Mouse (Mus musculus) limb, embryonic 13.5 days (tissue): ENCODE results near the gene Ubxn4. TPM values are rescaled to one million over a fixed set of nuclear protein-coding genes. Genes with fewer than 3 reads are reported as not detected.
"Not testable (repeated sequence)": the region's sequence is repeated elsewhere in the genome, so short reads cannot be mapped to it uniquely, and the experiment has no call there.

Experiments
- ATAC-seq: fragments of 200-750 bp; cut with Nextera tagmentation; 2 replicates; pipeline ENCODE4 v1.8.0; 2017; ENCODE audit warnings: low read depth, moderate number of reproducible peaks, moderate TSS enrichment; ENCODE audit not compliant: low FRiP score
- H3K27ac ChIP-seq: fragments of 300-500 bp; sonication (generic); 2 replicates; pipeline ENCODE4 v1.5.1; 2015; ENCODE audit warnings: inconsistent platforms, mild to moderate bottlenecking, moderate library complexity
- H3K27me3 ChIP-seq: fragments of 300-500 bp; sonication (generic); 2 replicates; pipeline ENCODE4 v1.6.1; 2015; ENCODE audit warnings: mild to moderate bottlenecking, inconsistent platforms
- H3K36me3 ChIP-seq: fragments of 300-500 bp; sonication (generic); 2 replicates; pipeline ENCODE4 v1.6.1; 2015; ENCODE audit warnings: inconsistent platforms, mild to moderate bottlenecking, moderate library complexity
- H3K4me1 ChIP-seq: fragments of 300-500 bp; sonication (generic); 2 replicates; pipeline ENCODE4 v1.6.1; 2015; ENCODE audit warnings: inconsistent platforms
- H3K4me2 ChIP-seq: fragments of 300-500 bp; sonication (generic); replicated peaks from 2 replicates; pipeline ENCODE4 v1.6.1; 2015; ENCODE audit warnings: inconsistent platforms, mild to moderate bottlenecking, moderate library complexity
- H3K4me3 ChIP-seq: fragments of 300-500 bp; sonication (generic); 2 replicates; pipeline ENCODE4 v1.5.1; 2015; ENCODE audit warnings: moderate library complexity, mild to moderate bottlenecking, inconsistent platforms
- H3K9ac ChIP-seq: fragments of 300-500 bp; sonication (generic); 2 replicates; pipeline ENCODE4 v1.6.1; 2015; ENCODE audit warnings: mild to moderate bottlenecking, inconsistent platforms
- H3K9me3 ChIP-seq: fragments of 300-500 bp; sonication (generic); 2 replicates; pipeline ENCODE4 v1.6.1; 2016; ENCODE audit warnings: inconsistent platforms
- WGBS: fragments of 180-500 bp; shearing (Covaris S2); methylation state at CpG from one replicate; pipeline ENCODE4 v1.1.7; 2015; 5-methylcytosine and 5-hydroxymethylcytosine counted together
- polyA plus RNA-seq: library from polyadenylated mRNA; unstranded; fragments of >200 nt; fragmentation: Nextera tagmentation; extraction: Ambion mirVana; gene quantifications from 2 replicates; pipeline ENCODE4 v1.2.1, GENCODE M21; 2015

Ubxn4 gene
- polyA plus RNA-seq, 1 experiment from 2014 or later: 82.5 TPM

DNA sequence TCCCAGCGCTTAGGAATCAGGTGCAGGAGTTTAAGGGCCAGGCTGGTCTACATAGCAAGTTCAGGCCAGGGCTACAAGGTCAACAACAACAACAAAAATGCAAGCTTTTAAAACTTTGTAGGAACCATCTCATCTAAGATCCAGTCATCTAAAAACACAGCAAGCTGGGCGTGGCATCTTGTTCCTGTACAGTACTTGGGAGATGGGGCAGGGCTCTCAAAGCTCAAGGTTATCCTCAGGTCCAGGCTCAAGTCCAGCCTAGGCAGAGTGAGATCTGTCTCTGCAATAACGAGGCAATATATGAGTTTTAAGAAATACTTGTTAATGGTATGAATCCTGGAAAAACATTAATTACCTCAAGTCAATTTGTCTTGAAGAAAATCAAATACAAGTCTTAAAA, 34.8 kb downstream of the Ubxn4 start:
- Histone ChIP-seq H3K27me3 (no peaks in the 10 kb centered on the region), H3K27ac (no peak overlapping the region), H3K9ac (no peak overlapping the region), H3K4me3 (no peak overlapping the region), H3K4me1 (no peaks in the 10 kb centered on the region), H3K36me3 (peaks cover 89% of the 10 kb centered on the region), H3K4me2 (no peak overlapping the region), H3K9me3 (no peaks in the 10 kb centered on the region)
- 93% methylated on average over 3 of the region's 3 CpGs for WGBS
- no peak for ATAC-seq

- Histone ChIP-seq H3K9me3 (no peaks in the 10 kb centered on the region), H3K4me2 (no peak overlapping the region), H3K36me3 (peaks cover 74% of the 10 kb centered on the region), H3K9ac (no peak overlapping the region), H3K4me3 (no peak overlapping the region), H3K4me1 (no peaks in the 10 kb centered on the region), H3K27ac (no peak overlapping the region), H3K27me3 (no peaks in the 10 kb centered on the region)
- 95% methylated on average over 3 of the region's 3 CpGs for WGBS
- ATAC-seq: no peak
Observed at GRCm38 (mm10) chr1:128281753-128282152, 38.0 kb downstream of the Ubxn4 start.

DNA sequence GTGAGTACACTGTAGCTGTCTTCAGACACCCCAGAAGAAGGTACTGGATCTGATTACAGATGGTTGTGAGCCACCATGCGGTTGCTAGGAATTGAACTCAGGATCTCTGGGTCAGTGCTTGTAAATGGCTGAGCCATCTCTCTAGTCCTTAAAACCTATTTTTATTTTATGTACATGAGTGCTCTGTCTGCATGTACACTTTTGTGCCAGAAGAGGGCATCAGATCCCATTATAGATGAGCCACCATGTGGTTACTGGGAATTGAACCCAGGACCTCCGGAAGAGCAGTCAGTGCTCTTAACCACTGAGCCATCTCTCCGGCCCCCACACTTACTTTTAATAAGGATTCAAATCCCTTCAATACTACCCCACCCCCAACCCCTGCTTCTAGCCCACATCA, 39.2 kb downstream of the Ubxn4 start:
- Histone ChIP-seq H3K9ac (no peak overlapping the region), H3K9me3 (no peaks in the 10 kb centered on the region), H3K4me2 (no peak overlapping the region), H3K27me3 (no peaks in the 10 kb centered on the region), H3K4me3 (no peak overlapping the region), H3K27ac (no peak overlapping the region), H3K36me3 (peaks cover 63% of the 10 kb centered on the region), H3K4me1 (no peaks in the 10 kb centered on the region)
- WGBS: 92% methylated on average over 3 of the region's 3 CpGs
- no peak for ATAC-seq

DNA sequence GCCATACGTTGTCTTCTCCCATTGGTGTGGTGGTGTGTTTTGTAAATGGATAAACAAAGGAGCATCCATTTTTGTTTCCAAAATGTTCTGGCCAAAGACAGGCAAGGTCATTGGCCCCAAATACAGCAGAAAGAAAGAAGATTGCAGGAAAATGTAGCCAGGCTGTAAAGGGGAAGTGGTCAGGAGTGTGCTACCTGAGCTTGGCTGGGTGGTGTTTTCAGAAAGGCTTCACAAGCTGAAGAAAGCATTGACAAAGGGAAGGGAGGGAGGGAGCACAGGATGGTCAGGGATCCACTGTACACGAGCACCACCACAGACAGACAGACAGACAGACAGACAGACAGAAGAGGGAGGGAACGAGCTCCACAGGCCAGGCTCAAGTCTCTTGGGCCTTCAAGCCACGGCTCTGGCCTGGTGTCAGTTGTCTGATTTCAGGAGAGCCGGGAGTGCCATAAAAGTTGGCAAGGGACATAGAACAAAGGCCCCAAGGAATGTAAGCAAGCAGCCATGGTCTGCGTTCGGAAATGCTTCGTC, 40.5 kb downstream of the Ubxn4 start:
- H3K9ac ChIP-seq: no peak overlapping the region
- no peaks in the 10 kb centered on the region for H3K4me1 ChIP-seq
- H3K9me3 ChIP-seq: no peaks in the 10 kb centered on the region
- peaks cover 52% of the 10 kb centered on the region for H3K36me3 ChIP-seq
- H3K4me2 ChIP-seq: no peak overlapping the region
- no peaks in the 10 kb centered on the region for H3K27me3 ChIP-seq
- WGBS: 66% methylated on average over 8 of the region's 8 CpGs
- no peak for ATAC-seq
- H3K4me3 ChIP-seq: no peak overlapping the region
- H3K27ac ChIP-seq: no peak overlapping the region

- 90% methylated on average over 9 of the region's 9 CpGs for WGBS
- Histone ChIP-seq H3K4me3 (no peak overlapping the region), H3K9me3 (no peaks in the 10 kb centered on the region), H3K27ac (no peak overlapping the region), H3K27me3 (no peaks in the 10 kb centered on the region), H3K4me2 (no peak overlapping the region), H3K4me1 (no peaks in the 10 kb centered on the region), H3K36me3 (peaks cover 43% of the 10 kb centered on the region), H3K9ac (no peak overlapping the region)
- ATAC-seq: no peak
Observed at GRCm38 (mm10) chr1:128285136-128285535, 41.4 kb downstream of the Ubxn4 start.

DNA sequence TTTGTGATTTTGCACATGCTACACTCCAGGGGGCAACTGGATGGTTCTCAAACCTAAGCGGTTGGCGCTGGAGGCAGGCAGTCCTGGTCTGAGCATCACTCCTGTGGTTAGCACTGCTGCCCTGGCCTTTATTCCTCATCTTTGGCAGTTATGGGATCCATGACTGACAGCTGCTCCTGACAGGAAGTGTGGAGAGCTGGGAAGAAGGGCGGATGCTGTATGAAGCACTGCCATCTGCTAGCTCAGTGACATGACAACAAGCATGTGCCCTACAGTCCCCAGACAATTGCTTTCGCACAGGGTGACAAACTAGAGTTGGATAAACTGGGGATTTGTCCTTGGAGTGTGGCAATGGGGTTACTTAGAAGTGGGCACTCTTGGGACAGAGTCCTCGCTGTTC, 46.5 kb downstream of the Ubxn4 start:
- H3K9me3 ChIP-seq: no peaks in the 10 kb centered on the region
- peaks cover 2% of the 10 kb centered on the region; the same call in 1 of the 2 replicates for H3K36me3 ChIP-seq
- no peak overlapping the region for H3K9ac ChIP-seq
- no peak overlapping the region for H3K4me2 ChIP-seq
- no peaks in the 10 kb centered on the region for H3K4me1 ChIP-seq
- 93% methylated on average over 5 of the region's 5 CpGs for WGBS
- H3K4me3 ChIP-seq: no peak overlapping the region
- ATAC-seq: no peak
- H3K27ac ChIP-seq: no peak overlapping the region
- H3K27me3 ChIP-seq: no peaks in the 10 kb centered on the region

DNA sequence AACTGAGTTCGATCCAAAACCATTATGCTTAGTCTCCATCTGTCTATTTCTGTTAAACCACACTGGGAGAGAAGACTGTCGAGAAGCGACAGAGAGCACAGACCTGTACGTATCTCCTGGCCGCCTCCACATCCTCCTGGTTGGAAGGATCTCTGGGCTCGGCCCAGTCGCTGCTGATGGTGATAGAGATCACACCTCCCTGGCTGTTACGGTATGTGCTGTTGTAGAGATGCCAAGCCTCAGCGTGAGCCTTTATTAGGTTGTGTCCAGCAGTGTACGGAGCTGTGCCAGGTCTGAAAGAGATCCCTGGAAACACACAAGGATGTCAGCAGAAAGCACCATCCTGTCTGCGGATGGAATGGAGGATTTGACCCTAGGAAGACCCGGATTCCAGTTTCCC, 49.8 kb downstream of the Ubxn4 start:
- Histone ChIP-seq H3K4me2 (no peak overlapping the region), H3K27me3 (no peaks in the 10 kb centered on the region), H3K27ac (no peak overlapping the region), H3K36me3 (peaks cover 2% of the 10 kb centered on the region; the same call in 1 of the 2 replicates), H3K9ac (no peak overlapping the region), H3K9me3 (no peaks in the 10 kb centered on the region), H3K4me3 (no peak overlapping the region), H3K4me1 (no peaks in the 10 kb centered on the region)
- no peak for ATAC-seq
- 85% methylated on average over 12 of the region's 12 CpGs for WGBS

DNA sequence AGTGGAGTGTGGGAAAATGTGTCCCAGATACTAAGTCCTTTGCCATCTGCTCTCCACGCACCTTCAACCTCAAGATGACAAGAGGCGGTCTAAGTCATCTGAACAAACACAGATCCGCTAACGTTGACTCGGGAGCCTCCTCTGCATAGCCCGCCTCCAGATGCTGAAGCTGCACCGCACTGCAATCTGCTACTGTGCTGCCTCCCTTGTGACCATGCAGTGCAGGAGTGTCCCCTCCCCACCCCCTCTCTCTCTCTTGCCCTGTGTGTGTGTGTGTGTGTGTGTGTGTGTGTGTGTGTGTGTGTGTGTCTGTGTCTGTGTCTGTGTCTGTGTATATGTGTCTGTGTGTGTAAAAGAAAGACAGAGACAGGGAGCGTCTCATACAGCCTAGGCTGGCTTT, 51.5 kb downstream of the Ubxn4 start:
- H3K4me3 ChIP-seq: no peak overlapping the region
- no peak overlapping the region for H3K9ac ChIP-seq
- no peak overlapping the region for H3K4me2 ChIP-seq
- no peaks in the 10 kb centered on the region for H3K4me1 ChIP-seq
- no peak overlapping the region for H3K27ac ChIP-seq
- H3K27me3 ChIP-seq: no peaks in the 10 kb centered on the region
- WGBS: 84% methylated on average over 8 of the region's 8 CpGs
- no peaks in the 10 kb centered on the region for H3K36me3 ChIP-seq
- ATAC-seq: no peak
- H3K9me3 ChIP-seq: no peaks in the 10 kb centered on the region

GRCm38 (mm10) chr1:128295717-128296528, 52.2 kb downstream of the Ubxn4 start:
- H3K27ac ChIP-seq: no peak overlapping the region
- H3K9me3 ChIP-seq: no peaks in the 10 kb centered on the region
- H3K4me1 ChIP-seq: no peaks in the 10 kb centered on the region
- 74% methylated on average over 5 of the region's 5 CpGs for WGBS
- no peaks in the 10 kb centered on the region for H3K27me3 ChIP-seq
- H3K36me3 ChIP-seq: no peaks in the 10 kb centered on the region
- no peak overlapping the region for H3K4me3 ChIP-seq
- H3K4me2 ChIP-seq: no peak overlapping the region
- no peak overlapping the region for H3K9ac ChIP-seq
- no peak for ATAC-seq

DNA sequence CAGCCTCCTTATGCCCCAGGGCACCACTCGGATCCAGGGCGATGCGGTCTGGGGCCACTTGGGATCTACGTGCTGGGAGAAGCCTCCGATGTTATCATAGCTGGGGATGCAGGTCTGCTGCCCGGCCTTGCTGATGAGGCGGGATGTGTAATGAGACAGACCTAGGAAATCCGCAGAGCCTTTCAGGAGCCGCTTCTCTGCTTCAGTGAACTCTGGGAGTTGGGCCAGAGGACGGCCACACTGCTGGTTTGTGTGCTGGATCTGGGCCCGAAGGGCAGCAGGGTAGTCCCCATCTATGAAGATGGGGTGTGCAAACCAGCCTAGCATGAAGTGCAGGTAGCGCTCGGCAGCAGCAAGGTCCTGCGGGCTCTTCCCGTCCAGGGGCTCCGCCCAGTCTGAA, 60.1 kb downstream of the Ubxn4 start:
- Histone ChIP-seq H3K27ac (no peak overlapping the region), H3K9me3 (no peaks in the 10 kb centered on the region; the same call in 1 of the 2 replicates), H3K9ac (no peak overlapping the region), H3K4me1 (no peaks in the 10 kb centered on the region), H3K4me3 (no peak overlapping the region), H3K4me2 (no peak overlapping the region), H3K27me3 (no peaks in the 10 kb centered on the region), H3K36me3 (peaks cover 3% of the 10 kb centered on the region; the same call in 1 of the 2 replicates)
- ATAC-seq: no peak
- WGBS: 93% methylated on average over 16 of the region's 16 CpGs

DNA sequence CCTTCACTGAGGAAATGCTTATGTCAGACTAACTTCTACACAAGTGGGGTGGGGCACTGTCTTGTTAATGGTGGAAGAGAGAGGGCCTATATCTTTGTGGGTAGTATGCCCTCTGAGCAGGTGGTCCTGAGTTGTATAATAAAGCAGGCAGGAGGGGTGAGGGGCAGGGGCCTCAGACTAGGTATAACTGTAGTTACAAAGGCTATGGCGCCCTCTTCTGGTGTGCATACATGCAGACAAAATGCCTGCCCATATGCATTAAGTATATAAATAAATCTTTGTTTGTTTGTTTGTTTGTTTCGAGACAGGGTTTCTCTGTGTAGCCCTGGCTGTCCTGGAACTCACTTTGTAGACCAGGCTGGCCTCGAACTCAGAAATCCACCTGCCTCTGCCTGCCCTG, 65.3 kb downstream of the Ubxn4 start:
- Histone ChIP-seq H3K36me3 (no peaks in the 10 kb centered on the region), H3K9ac (no peak overlapping the region), H3K4me2 (no peak overlapping the region), H3K4me1 (no peaks in the 10 kb centered on the region), H3K4me3 (no peak overlapping the region), H3K27ac (no peak overlapping the region), H3K27me3 (no peaks in the 10 kb centered on the region), H3K9me3 (no peaks in the 10 kb centered on the region)
- no peak for ATAC-seq
- 77% methylated on average over 3 of the region's 3 CpGs for WGBS

DNA sequence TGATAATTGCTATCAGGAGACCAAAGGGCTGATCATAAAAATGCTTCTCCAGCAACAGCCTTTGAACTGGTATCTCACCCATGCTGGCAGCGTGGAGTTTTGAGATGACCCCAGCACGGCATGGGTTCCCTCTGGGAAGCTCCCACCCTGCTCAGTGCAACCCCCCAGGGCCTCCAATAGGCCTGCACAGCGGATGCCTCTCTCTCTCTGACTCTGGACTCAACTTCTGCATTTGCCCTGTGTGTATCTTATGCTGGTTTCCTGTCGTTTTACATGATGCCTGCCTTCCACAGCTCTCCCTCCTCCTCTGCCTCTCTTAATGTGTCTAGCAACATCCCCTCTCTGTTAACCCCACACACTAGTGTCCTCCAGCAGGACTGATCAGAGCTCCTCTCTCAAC, 70.9 kb downstream of the Ubxn4 start:
- H3K36me3 ChIP-seq: no peaks in the 10 kb centered on the region
- H3K9ac ChIP-seq: no peak overlapping the region
- no peaks in the 10 kb centered on the region for H3K4me1 ChIP-seq
- no peaks in the 10 kb centered on the region for H3K9me3 ChIP-seq
- H3K4me2 ChIP-seq: no peak overlapping the region
- no peak for ATAC-seq
- H3K27me3 ChIP-seq: no peaks in the 10 kb centered on the region
- WGBS: 69% methylated on average over 4 of the region's 4 CpGs
- H3K4me3 ChIP-seq: no peak overlapping the region
- no peak overlapping the region for H3K27ac ChIP-seq

DNA sequence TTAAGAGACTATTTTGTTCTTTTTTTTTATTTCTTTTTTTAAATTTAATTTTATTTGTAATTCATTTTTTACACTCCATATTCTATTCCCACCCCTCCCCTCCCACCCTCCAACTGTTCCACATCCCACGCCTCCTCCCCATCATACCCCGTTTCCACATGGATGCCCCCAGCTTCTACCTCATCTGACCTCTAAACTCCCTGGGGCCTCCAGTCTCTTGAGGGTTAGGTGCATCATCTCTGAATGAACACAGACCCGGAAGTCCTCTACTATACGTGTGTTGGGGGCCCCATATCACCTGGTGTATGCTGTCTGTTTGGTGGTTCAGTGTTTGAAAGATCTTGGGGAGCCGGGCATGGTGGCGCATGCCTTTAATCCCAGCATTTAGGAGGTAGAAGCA, 75.5 kb downstream of the Ubxn4 start:
- H3K36me3 ChIP-seq, H3K9me3 ChIP-seq, H3K4me3 ChIP-seq, H3K27ac ChIP-seq, ATAC-seq, H3K4me1 ChIP-seq, H3K27me3 ChIP-seq, H3K9ac ChIP-seq, H3K4me2 ChIP-seq: not testable (repeated sequence)
- WGBS: 89% methylated on average over 6 of the region's 6 CpGs
